Mouse (Mus musculus): ENCODE measurements around the gene Hist1h3h. TPM values are rescaled to one million over a fixed set of nuclear protein-coding genes. Genes with fewer than 3 reads are reported as not detected.
A peak's percentile ranks its signal among the peaks of the same experiment; 100 is the strongest.
"Not testable (repeated sequence)": the region's sequence is repeated elsewhere in the genome, so short reads cannot be mapped to it uniquely, and the experiment has no call there.

Hist1h3h gene
- polyA plus RNA-seq, 1 experiment: 2.2 TPM

- H3K27ac ChIP-seq (ENCODE audit: insufficient read depth, low read depth, low read length); H3K27me3 ChIP-seq (replicated peaks; ENCODE audit: control insufficient read depth, insufficient read depth, low read length); H3K4me1 ChIP-seq (ENCODE audit: control insufficient read depth, insufficient read depth, low read length); H3K36me3 ChIP-seq (ENCODE audit: control insufficient read depth, insufficient read depth, low read length): not testable (repeated sequence)
- peak within 1 kb of the TSS; percentile 77 for H3K4me3 ChIP-seq (ENCODE audit: insufficient read depth, low read depth, low read length)
- 1% methylated on average over 37 of the region's 37 CpGs for WGBS
- peak; percentile 82 for DNase-seq
- TF ChIP-seq POLR2A (IDR thresholded peaks at IDR 0.05; ENCODE audit: low read depth, low read length): peak; percentile 24
These were observed 4.4 kb downstream of the Hist1h3h start, which contains the start of gene Hist1h2bm for GRCm38 (mm10) chr13:21721757-21722372. Hist1h2bm (plus strand) TSS chr13:21722044.

- no peak overlapping the region for H3K27ac ChIP-seq (ENCODE audit: insufficient read depth, low read depth, low read length)
- H3K27me3 ChIP-seq (replicated peaks; ENCODE audit: control insufficient read depth, insufficient read depth, low read length): peaks cover 1% of the 10 kb centered on the region; the same call in 1 of the 2 replicates
- H3K36me3 ChIP-seq (ENCODE audit: control insufficient read depth, insufficient read depth, low read length): no peaks in the 10 kb centered on the region
- no peaks in the 10 kb centered on the region; the same call in 1 of the 2 replicates for H3K4me1 ChIP-seq (ENCODE audit: control insufficient read depth, insufficient read depth, low read length)
- peak overlapping the region; percentile 77 for H3K4me3 ChIP-seq (ENCODE audit: insufficient read depth, low read depth, low read length)
- 7% methylated on average over 11 of the region's 11 CpGs for WGBS
- TF ChIP-seq CTCF (conservative IDR thresholded peaks at IDR 0.05; ENCODE audit: insufficient read depth, insufficient read length, low read depth, low read length): no peak
- no peak for TF ChIP-seq POLR2A (IDR thresholded peaks at IDR 0.05; ENCODE audit: low read depth, low read length)
- no peak for DNase-seq
These were observed 5.0 kb downstream of the Hist1h3h start for GRCm38 (mm10) chr13:21722373-21722925.

DNA sequence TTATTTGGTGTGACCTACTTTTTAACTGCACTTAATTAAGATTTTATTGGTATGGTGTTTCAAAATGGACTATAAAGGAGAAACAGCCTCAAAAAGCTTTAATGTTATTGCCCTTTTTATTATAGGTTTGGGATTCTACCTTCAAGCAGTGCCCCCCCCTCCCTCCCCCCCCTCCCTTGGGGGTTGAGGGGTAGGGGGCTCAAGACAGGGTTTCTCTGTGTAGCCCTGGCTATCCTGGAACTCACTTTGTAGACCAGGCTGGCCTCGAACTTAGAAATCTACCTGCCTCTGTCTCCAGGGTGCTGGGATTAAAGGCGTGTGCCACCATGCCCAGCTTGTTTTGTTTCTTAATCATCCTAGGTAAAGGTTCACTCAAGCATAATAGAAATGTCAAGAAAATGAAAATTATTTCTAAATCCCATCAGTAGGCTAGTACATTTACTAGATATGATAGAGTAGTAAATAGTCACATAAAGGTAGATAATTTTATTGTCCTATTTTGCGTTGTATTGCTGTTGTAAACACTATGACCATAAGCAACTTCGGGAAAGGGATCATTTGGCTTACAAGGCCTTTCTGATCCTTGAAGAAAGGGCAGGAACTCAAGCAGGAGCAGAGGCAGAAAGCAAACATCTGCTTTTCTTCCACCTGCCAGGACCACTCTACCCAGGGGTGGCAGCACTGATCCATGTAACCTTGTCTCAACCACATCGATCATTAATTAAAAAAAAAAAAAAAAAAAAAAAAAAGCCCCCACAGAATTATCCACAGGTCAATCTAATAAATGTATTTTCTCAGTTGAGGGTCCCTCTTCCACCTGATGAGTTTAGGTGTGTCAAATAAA is 5.8 kb downstream of the Hist1h3h start:
- DNase-seq: no peak
- Histone ChIP-seq H3K27me3 (replicated peaks; ENCODE audit: control insufficient read depth, insufficient read depth, low read length) (peaks cover 1% of the 10 kb centered on the region; the same call in 1 of the 2 replicates), H3K36me3 (ENCODE audit: control insufficient read depth, insufficient read depth, low read length) (no peaks in the 10 kb centered on the region), H3K4me1 (ENCODE audit: control insufficient read depth, insufficient read depth, low read length) (no peaks in the 10 kb centered on the region; the same call in 1 of the 2 replicates), H3K4me3 (ENCODE audit: insufficient read depth, low read depth, low read length) (no peak overlapping the region), H3K27ac (ENCODE audit: insufficient read depth, low read depth, low read length) (no peak overlapping the region)
- TF ChIP-seq CTCF (conservative IDR thresholded peaks at IDR 0.05; ENCODE audit: insufficient read depth, insufficient read length, low read depth, low read length) (no peak), POLR2A (IDR thresholded peaks at IDR 0.05; ENCODE audit: low read depth, low read length) (no peak)
- 48% methylated on average over 5 of the region's 5 CpGs for WGBS

DNA sequence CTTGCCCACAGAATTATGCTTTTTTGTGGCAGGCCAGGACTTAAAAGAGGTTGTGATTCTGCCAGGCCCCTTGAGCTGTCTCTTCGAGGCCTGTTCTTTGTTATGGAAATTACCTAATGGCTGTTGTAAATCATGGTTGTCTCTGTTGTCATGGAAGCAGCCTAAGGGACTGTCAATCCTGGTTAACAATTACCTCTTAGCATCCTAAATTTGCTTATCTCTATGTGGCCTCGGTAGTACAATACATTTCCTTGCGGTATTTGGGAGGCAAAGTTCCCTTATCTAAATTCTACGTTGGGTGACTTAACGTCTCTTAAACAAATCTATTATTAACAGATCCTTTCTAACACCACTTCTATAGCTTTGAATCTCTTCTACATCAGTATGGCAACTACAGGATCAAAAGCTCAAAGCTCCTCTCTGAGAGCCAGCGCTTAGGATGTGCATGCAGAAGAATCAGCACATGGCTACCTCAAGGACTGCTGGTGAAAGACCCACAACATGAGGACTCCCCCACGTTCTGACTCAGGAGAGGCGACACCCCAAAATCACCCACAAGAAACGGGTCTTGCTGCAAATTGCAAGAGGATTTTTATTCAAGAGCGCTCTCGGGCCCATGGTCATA is 10.6 kb downstream of the Hist1h3h start:
- WGBS: 64% methylated on average over 11 of the region's 11 CpGs
- TF ChIP-seq CTCF (conservative IDR thresholded peaks at IDR 0.05; ENCODE audit: insufficient read depth, insufficient read length, low read depth, low read length): no peak
- TF ChIP-seq POLR2A (IDR thresholded peaks at IDR 0.05; ENCODE audit: low read depth, low read length): no peak
- no peaks in the 10 kb centered on the region for H3K27me3 ChIP-seq (replicated peaks; ENCODE audit: control insufficient read depth, insufficient read depth, low read length)
- H3K4me1 ChIP-seq (ENCODE audit: control insufficient read depth, insufficient read depth, low read length): no peaks in the 10 kb centered on the region
- no peaks in the 10 kb centered on the region for H3K36me3 ChIP-seq (ENCODE audit: control insufficient read depth, insufficient read depth, low read length)
- H3K27ac ChIP-seq (ENCODE audit: insufficient read depth, low read depth, low read length): no peak overlapping the region
- no peak for DNase-seq
- no peak overlapping the region for H3K4me3 ChIP-seq (ENCODE audit: insufficient read depth, low read depth, low read length)

GRCm38 (mm10) chr13:21729544-21729943 is 12.1 kb downstream of the Hist1h3h start:
- TF ChIP-seq CTCF (conservative IDR thresholded peaks at IDR 0.05; ENCODE audit: insufficient read depth, insufficient read length, low read depth, low read length) (no peak), POLR2A (IDR thresholded peaks at IDR 0.05; ENCODE audit: low read depth, low read length) (no peak)
- Histone ChIP-seq H3K4me3 (ENCODE audit: insufficient read depth, low read depth, low read length) (no peak overlapping the region), H3K36me3 (ENCODE audit: control insufficient read depth, insufficient read depth, low read length) (no peaks in the 10 kb centered on the region), H3K27ac (ENCODE audit: insufficient read depth, low read depth, low read length) (no peak overlapping the region), H3K4me1 (ENCODE audit: control insufficient read depth, insufficient read depth, low read length) (no peaks in the 10 kb centered on the region), H3K27me3 (replicated peaks; ENCODE audit: control insufficient read depth, insufficient read depth, low read length) (no peaks in the 10 kb centered on the region)
- DNase-seq: no peak
- WGBS: 53% methylated on average over 1 of the region's 1 CpGs

- no peaks in the 10 kb centered on the region for H3K27me3 ChIP-seq (replicated peaks; ENCODE audit: control insufficient read depth, insufficient read depth, low read length)
- WGBS: 78% methylated on average over 5 of the region's 5 CpGs
- no peak overlapping the region for H3K4me3 ChIP-seq (ENCODE audit: insufficient read depth, low read depth, low read length)
- DNase-seq: no peak
- no peaks in the 10 kb centered on the region for H3K36me3 ChIP-seq (ENCODE audit: control insufficient read depth, insufficient read depth, low read length)
- TF ChIP-seq POLR2A (IDR thresholded peaks at IDR 0.05; ENCODE audit: low read depth, low read length) (no peak), CTCF (conservative IDR thresholded peaks at IDR 0.05; ENCODE audit: insufficient read depth, insufficient read length, low read depth, low read length) (no peak)
- no peak overlapping the region for H3K27ac ChIP-seq (ENCODE audit: insufficient read depth, low read depth, low read length)
- H3K4me1 ChIP-seq (ENCODE audit: control insufficient read depth, insufficient read depth, low read length): no peaks in the 10 kb centered on the region
These were observed 16.0 kb downstream of the Hist1h3h start for GRCm38 (mm10) chr13:21733466-21733865.
